16 mouse cellular contexts compared by ENCODE assay signal in genomic region chr13:60450721-60451506, GRCm38 (mm10).
DNase-seq lines count a peak whose midpoint lies in the region; ATAC-seq lines count a peak whose summit lies in the region.
"Had no signal": no experiment of that assay in that cellular context is flagged by ENCODE, and none has a peak within 500 bp of the region (broad histone marks: within the 10 kb centered on the region; RNA-seq: fewer than 3 reads in every experiment).

No protein-coding gene starts in this region.

- H3K9me3 ChIP-seq in forebrain, embryonic 15.5 days: no peaks in the 10 kb centered on the region
- H3K9me3 ChIP-seq: embryonic facial prominence, embryonic 12.5 days; forebrain, embryonic 13.5 days; hindbrain, embryonic 10.5 days; limb, embryonic 15.5 days; lung, embryonic 15.5 days; midbrain, embryonic 10.5 days had no signal

- H3K36me3 ChIP-seq in forebrain, embryonic 15.5 days: no peaks in the 10 kb centered on the region
- H3K36me3 ChIP-seq: embryonic facial prominence, embryonic 12.5 days; hindbrain, embryonic 10.5 days; limb, embryonic 15.5 days; lung, embryonic 15.5 days; midbrain, embryonic 10.5 days had no signal

- H3K4me1 ChIP-seq in forebrain, embryonic 15.5 days: no peaks in the 10 kb centered on the region

- peak; percentile 44 for DNase-seq in embryo, embryonic 10 days (ENCODE audit: low spot score)
- no peak for DNase-seq in embryo, embryonic 9.5 days (ENCODE audit: extremely low spot score)
- DNase-seq in NIH3T3 (ENCODE audit: low read depth): peak; percentile 72
- peak; percentile 36 for DNase-seq in gastrocnemius, postnatal 25 days
- DNase-seq in kidney, postnatal 4 days: peak; percentile 60 to 61
- DNase-seq in right cerebral cortex, adult 18-20 months: no peak
- DNase-seq: cerebellum, adult 18-20 months; thymus, postnatal 14 days had no signal

- no peak overlapping the region for H3K4me2 ChIP-seq in forebrain, embryonic 15.5 days (replicated peaks)
- H3K4me2 ChIP-seq: embryonic facial prominence, embryonic 12.5 days; forebrain, embryonic 13.5 days; limb, embryonic 15.5 days; lung, embryonic 15.5 days had no signal

- H3K27ac ChIP-seq in forebrain, embryonic 15.5 days (replicated peaks): no peak overlapping the region
- H3K27ac ChIP-seq: embryonic facial prominence, embryonic 12.5 days; forebrain, embryonic 13.5 days; hindbrain, embryonic 10.5 days; limb, embryonic 15.5 days; lung, embryonic 15.5 days; midbrain, embryonic 10.5 days had no signal

- no peak overlapping the region for H3K4me3 ChIP-seq in forebrain, embryonic 15.5 days
- H3K4me3 ChIP-seq: embryonic facial prominence, embryonic 12.5 days; forebrain, embryonic 13.5 days; hindbrain, embryonic 10.5 days; limb, embryonic 15.5 days; lung, embryonic 15.5 days; midbrain, embryonic 10.5 days had no signal

- H3K9ac ChIP-seq in forebrain, embryonic 15.5 days (replicated peaks): no peak overlapping the region
- H3K9ac ChIP-seq: embryonic facial prominence, embryonic 12.5 days; forebrain, embryonic 13.5 days; limb, embryonic 15.5 days; lung, embryonic 15.5 days had no signal

- no peaks in the 10 kb centered on the region for H3K27me3 ChIP-seq in forebrain, embryonic 15.5 days
- H3K27me3 ChIP-seq: embryonic facial prominence, embryonic 12.5 days; forebrain, embryonic 13.5 days; limb, embryonic 15.5 days; lung, embryonic 15.5 days had no signal

- 84% methylated on average over 10 of the region's 10 CpGs for WGBS in forebrain, embryonic 15.5 days

- ATAC-seq in forebrain, embryonic 15.5 days (replicated peaks): no peak
- no peak for ATAC-seq in erythroblast, adult 5-6 weeks (replicated peaks; ENCODE audit: low FRiP score, poor library complexity, severe bottlenecking)
- ATAC-seq: forebrain, embryonic 13.5 days had no signal

Comparison
In these comparisons a context has a peak if more than half of its experiments do, and no peak if none do; other contexts are left out.
1. DNase-seq: peak in embryo, embryonic 10 days (single experiment), NIH3T3 (single experiment), gastrocnemius, postnatal 25 days (single experiment) and kidney, postnatal 4 days (2 of 2); none in embryo, embryonic 9.5 days (single experiment) and right cerebral cortex, adult 18-20 months (single experiment).